Mouse (Mus musculus) limb, embryonic 11.5 days (tissue): Measurements from ENCODE around the gene Efcab14. TPM values are rescaled to one million over a fixed set of nuclear protein-coding genes. Genes with fewer than 3 reads are reported as not detected.

ENCODE experiments used
- ATAC-seq: fragments of 200-750 bp; cut with Nextera tagmentation; 2 replicates; pipeline ENCODE4 v1.8.0; 2017; ENCODE audit warnings: low read depth; ENCODE audit not compliant: insufficient number of reproducible peaks, low FRiP score, low TSS enrichment
- DNase-seq: peaks from one replicate; pipeline ENCODE4 v3.0.0-alpha.2; 2015; ENCODE audit warnings: low spot score
- H3K27ac ChIP-seq: fragments of 300-500 bp; sonication (generic); replicated peaks from 2 replicates; pipeline ENCODE4 v1.5.1; 2014; ENCODE audit warnings: low read depth, mild to moderate bottlenecking, low read length
- H3K27me3 ChIP-seq: fragments of 300-500 bp; sonication (generic); 2 replicates; pipeline ENCODE4 v1.6.1; 2014; ENCODE audit warnings: mild to moderate bottlenecking, low read length, mixed read lengths; ENCODE audit not compliant: control insufficient read depth, insufficient read depth
- H3K36me3 ChIP-seq: fragments of 300-500 bp; sonication (generic); 2 replicates; pipeline ENCODE4 v1.6.1; 2014; ENCODE audit warnings: mild to moderate bottlenecking, low read length, moderate library complexity, mixed read lengths; ENCODE audit not compliant: control insufficient read depth, insufficient read depth
- H3K4me1 ChIP-seq: fragments of 300-500 bp; sonication (generic); 2 replicates; pipeline ENCODE4 v1.6.1; 2014; ENCODE audit warnings: low read length, mixed read lengths; ENCODE audit not compliant: control insufficient read depth, insufficient read depth
- H3K4me2 ChIP-seq: fragments of 300-500 bp; sonication (generic); 2 replicates; pipeline ENCODE4 v1.6.1; 2014; ENCODE audit warnings: low read depth, mild to moderate bottlenecking, moderate library complexity; ENCODE audit not compliant: severe bottlenecking
- H3K4me3 ChIP-seq: fragments of 300-500 bp; sonication (generic); 2 replicates; pipeline ENCODE4 v1.5.1; 2014; ENCODE audit warnings: low read depth, low read length
- H3K9ac ChIP-seq: fragments of 300-500 bp; sonication (generic); 2 replicates; pipeline ENCODE4 v1.6.1; 2014; ENCODE audit warnings: mild to moderate bottlenecking, low read length
- H3K9me3 ChIP-seq: fragments of 300-500 bp; sonication (generic); 2 replicates; pipeline ENCODE4 v1.6.1; 2016; ENCODE audit warnings: low read length; ENCODE audit not compliant: control insufficient read depth
- whole genome bisulfite sequencing: fragments of 180-500 bp; shearing (Covaris S2); extraction: QIAGEN DNeasy Blood & Tissue Kit; methylation state at CpG from one replicate; pipeline ENCODE4 v1.1.7; 2014; 5-methylcytosine and 5-hydroxymethylcytosine counted together
- polyA plus RNA-seq: library from polyadenylated mRNA; unstranded; fragments of >200 nt; fragmentation: Nextera tagmentation; extraction: Ambion mirVana; gene quantifications from 2 replicates; pipeline ENCODE4 v1.2.1, GENCODE M21; 2014

Efcab14 gene
- polyA plus RNA-seq, 1 experiment from 2014 or later = 44.3 TPM

DNA sequence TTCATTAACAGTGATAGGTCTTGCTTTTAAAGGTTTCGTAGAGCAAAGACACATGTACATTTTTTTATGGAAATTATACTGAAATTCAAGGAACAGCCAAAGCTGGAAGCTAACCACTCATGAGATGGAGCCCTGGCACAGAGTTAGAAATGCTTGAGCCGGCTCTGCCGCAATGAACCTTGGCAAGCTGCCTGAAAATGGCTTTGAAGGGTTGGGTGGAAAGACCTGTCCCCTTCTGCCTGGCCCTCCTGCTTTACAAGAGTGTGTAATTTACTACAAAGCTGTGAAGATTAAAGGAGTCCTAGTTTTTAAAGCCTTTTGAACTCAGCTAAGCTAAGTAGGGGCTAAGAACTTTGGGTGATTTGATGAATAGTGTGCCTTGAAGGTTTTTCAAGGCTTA lies 23.7 kb downstream of the Efcab14 start:
- Histone ChIP-seq H3K4me3 (no peak overlapping the region), H3K36me3 (peaks cover 7% of the 10 kb centered on the region; the same call in 1 of the 2 replicates), H3K27me3 (no peaks in the 10 kb centered on the region), H3K9me3 (no peaks in the 10 kb centered on the region), H3K27ac (no peak overlapping the region), H3K4me2 (no peak overlapping the region), H3K4me1 (no peaks in the 10 kb centered on the region), H3K9ac (no peak overlapping the region)
- ATAC-seq (no peak), DNase-seq (no peak)
- 44% methylated on average over 3 of the region's 3 CpGs for WGBS

DNA sequence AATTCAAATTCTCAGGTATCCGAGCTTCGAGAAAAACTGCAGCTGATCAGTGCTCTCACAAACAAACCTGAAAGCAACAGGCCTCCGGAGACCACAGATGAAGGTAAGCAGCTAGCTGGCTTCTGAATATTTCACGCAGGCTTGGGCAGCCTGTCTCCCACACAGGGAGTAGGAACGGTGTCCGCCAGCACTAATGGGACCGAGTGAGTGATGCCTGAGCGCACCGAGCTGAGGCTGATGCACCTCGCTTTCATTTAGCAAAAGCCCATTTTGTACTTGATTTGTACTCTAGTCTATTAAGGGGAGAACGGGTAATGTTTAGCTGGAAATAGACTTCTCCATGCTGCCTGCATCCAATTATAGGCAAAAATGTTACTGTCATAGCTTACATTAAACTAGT lies 27.0 kb downstream of the Efcab14 start:
- H3K27ac ChIP-seq = no peak overlapping the region
- H3K9me3 ChIP-seq = no peaks in the 10 kb centered on the region
- no peak for DNase-seq
- no peak overlapping the region for H3K4me3 ChIP-seq
- H3K36me3 ChIP-seq = peaks cover 3% of the 10 kb centered on the region; the same call in 1 of the 2 replicates
- H3K4me2 ChIP-seq = no peak overlapping the region
- H3K4me1 ChIP-seq = no peaks in the 10 kb centered on the region
- 92% methylated on average over 11 of the region's 11 CpGs for WGBS
- no peak overlapping the region for H3K9ac ChIP-seq
- no peak for ATAC-seq
- no peaks in the 10 kb centered on the region for H3K27me3 ChIP-seq

DNA sequence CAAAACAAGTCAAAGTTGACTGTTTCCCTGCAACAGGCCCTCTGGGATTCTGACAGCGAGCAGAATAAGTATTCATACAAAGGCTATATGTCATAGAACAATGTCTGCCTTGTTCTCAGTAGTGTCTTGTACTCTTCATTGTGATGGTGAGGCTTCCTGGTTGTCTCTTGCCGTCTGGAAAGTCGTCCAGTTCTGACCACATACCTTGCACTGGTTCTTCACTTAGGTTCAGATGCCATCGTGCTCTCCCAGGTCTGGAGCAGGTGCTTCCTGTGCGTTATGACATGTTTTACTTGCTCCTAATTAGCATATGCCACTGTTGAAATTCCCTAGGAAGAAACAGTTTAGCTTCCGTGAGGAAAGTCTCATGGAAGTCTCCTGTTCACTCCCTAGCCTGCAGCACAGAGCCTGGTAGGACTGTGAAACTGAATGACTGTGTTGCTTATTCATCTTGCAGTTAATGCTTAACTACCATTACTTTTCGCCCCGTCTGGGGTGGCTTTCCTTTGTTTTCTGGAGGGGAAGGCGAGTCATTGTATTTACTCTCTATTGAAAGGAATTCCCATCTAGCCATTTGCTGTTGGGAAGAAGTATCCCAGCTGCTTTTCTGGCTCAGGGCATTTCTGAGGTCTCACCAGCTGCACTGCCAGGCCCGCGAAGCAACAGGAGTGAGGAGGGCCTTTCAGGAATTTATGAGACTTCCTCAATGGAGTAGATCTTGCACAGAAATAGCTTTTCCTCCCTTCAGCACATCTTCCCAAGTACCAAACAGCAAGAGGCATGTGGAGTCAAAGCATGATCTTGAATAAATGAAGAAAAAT lies 30.3 kb downstream of the Efcab14 start:
- H3K9ac ChIP-seq = no peak overlapping the region
- ATAC-seq (no peak), DNase-seq (no peak)
- WGBS = 83% methylated on average over 11 of the region's 11 CpGs
- no peak overlapping the region for H3K27ac ChIP-seq
- no peaks in the 10 kb centered on the region for H3K9me3 ChIP-seq
- H3K36me3 ChIP-seq = peaks cover 2% of the 10 kb centered on the region; the same call in 1 of the 2 replicates
- no peaks in the 10 kb centered on the region for H3K4me1 ChIP-seq
- H3K4me2 ChIP-seq = no peak overlapping the region
- no peak overlapping the region for H3K4me3 ChIP-seq
- no peaks in the 10 kb centered on the region for H3K27me3 ChIP-seq

DNA sequence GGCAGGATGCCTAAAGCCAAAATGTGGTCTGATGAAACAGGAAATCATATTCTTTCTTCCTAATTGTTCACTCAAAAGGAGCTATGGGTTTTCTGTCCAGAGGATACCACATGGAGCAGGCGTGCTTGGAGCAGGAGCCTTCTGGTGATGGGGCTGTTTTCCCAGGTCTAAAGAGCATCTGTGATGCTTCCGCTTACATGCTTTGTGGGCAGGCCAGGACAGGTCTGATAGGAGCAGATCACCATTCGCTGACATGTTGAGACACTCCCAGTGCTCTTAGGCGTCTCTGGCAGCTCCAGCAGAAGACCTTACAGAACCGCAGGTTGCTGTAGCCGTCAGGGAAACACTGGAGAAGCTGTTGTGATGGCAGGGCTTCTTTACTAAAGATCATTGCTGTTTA lies 37.5 kb downstream of the Efcab14 start:
- Histone ChIP-seq H3K36me3 (no peaks in the 10 kb centered on the region), H3K4me2 (no peak overlapping the region), H3K9me3 (no peaks in the 10 kb centered on the region), H3K27ac (no peak overlapping the region), H3K9ac (no peak overlapping the region), H3K4me1 (no peaks in the 10 kb centered on the region), H3K27me3 (no peaks in the 10 kb centered on the region), H3K4me3 (no peak overlapping the region)
- ATAC-seq (no peak), DNase-seq (no peak)
- WGBS = 83% methylated on average over 6 of the region's 6 CpGs

DNA sequence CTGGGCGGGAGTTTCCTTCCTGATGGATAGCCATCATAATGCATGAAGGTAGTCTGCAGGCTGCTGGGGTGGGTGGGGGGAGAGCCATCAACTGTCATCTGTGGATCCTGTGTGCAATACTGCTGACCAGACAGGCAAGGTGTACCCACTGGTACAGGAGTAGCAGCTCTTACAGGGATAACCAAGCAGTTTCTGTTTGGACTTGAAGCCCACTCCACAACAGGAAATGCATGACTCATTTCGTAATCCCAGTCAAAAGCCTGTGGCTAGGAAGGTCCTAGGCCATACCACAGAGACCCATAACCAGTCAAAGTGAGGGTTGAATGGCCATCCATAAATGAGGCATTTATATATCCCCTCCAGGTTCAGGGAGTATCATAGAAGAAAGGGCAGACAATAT lies 40.1 kb downstream of the Efcab14 start:
- no peaks in the 10 kb centered on the region for H3K36me3 ChIP-seq
- no peak overlapping the region for H3K27ac ChIP-seq
- WGBS = 88% methylated on average over 2 of the region's 2 CpGs
- H3K9me3 ChIP-seq = no peaks in the 10 kb centered on the region
- ATAC-seq = no peak
- no peaks in the 10 kb centered on the region for H3K4me1 ChIP-seq
- no peak overlapping the region for H3K4me2 ChIP-seq
- no peak overlapping the region for H3K9ac ChIP-seq
- H3K27me3 ChIP-seq = no peaks in the 10 kb centered on the region
- no peak overlapping the region for H3K4me3 ChIP-seq
- DNase-seq = no peak

DNA sequence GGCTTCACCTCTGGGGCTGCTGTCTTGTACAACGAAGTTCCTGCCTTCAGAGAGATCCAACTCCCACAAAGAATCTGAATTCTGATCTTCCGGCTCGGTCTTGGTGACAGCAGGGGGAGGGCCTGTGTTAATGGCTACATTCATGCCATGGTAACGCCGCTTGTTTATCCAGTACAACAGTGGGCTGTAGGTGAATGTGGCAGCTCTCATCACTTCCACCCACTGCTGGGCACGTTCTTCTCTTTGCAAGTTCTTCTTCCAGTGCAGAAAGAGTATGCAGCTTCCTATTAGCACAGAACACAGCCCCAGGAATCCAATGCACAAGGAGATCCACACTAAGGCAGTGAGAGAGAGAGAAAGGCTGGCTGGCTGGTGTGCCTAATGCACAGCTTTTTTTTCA lies 42.7 kb downstream of the Efcab14 start:
- Histone ChIP-seq H3K27ac (no peak overlapping the region), H3K36me3 (no peaks in the 10 kb centered on the region), H3K4me3 (no peak overlapping the region), H3K4me1 (no peaks in the 10 kb centered on the region), H3K9ac (no peak overlapping the region), H3K9me3 (no peaks in the 10 kb centered on the region), H3K27me3 (no peaks in the 10 kb centered on the region), H3K4me2 (no peak overlapping the region)
- ATAC-seq = no peak
- no peak for DNase-seq
- WGBS = 65% methylated on average over 6 of the region's 6 CpGs

DNA sequence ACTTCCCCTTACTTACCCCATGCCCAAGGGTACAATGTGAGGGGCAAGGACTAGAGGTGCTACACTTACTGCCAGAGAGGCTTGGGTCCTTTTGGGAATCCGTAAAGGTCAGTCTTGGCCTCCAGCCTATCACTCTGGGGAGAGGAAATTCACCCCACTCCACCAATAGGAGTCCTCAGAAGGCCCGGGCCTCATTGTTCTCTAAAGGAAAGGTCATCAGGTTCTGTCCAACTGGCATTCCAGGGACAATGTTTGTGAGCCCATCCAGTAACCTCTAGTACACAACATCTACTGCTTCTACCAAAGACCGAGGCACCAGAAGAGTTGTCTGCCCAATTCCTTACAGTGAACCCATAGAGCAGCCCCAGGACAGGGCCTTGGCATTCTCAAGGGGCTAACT lies 43.4 kb downstream of the Efcab14 start, which contains the start of gene Tex38:
Tex38 (minus strand) TSS at position 101 of the 400 bp plus-strand sequence.
- H3K4me2 ChIP-seq = no peak within 1 kb of the TSS
- 0 out of 2 replicates have a peak, but pooled peaks cover 4% of the 10 kb centered on the region for H3K4me1 ChIP-seq
- H3K9ac ChIP-seq = no peak within 1 kb of the TSS
- H3K9me3 ChIP-seq = no peaks in the 10 kb centered on the region
- WGBS = 88% methylated on average over 3 of the region's 3 CpGs
- H3K27me3 ChIP-seq = no peaks in the 10 kb centered on the region
- ATAC-seq = no peak
- H3K4me3 ChIP-seq = no peak within 1 kb of the TSS
- H3K36me3 ChIP-seq = no peaks in the 10 kb centered on the region
- no peak for DNase-seq
- no peak within 1 kb of the TSS for H3K27ac ChIP-seq

DNA sequence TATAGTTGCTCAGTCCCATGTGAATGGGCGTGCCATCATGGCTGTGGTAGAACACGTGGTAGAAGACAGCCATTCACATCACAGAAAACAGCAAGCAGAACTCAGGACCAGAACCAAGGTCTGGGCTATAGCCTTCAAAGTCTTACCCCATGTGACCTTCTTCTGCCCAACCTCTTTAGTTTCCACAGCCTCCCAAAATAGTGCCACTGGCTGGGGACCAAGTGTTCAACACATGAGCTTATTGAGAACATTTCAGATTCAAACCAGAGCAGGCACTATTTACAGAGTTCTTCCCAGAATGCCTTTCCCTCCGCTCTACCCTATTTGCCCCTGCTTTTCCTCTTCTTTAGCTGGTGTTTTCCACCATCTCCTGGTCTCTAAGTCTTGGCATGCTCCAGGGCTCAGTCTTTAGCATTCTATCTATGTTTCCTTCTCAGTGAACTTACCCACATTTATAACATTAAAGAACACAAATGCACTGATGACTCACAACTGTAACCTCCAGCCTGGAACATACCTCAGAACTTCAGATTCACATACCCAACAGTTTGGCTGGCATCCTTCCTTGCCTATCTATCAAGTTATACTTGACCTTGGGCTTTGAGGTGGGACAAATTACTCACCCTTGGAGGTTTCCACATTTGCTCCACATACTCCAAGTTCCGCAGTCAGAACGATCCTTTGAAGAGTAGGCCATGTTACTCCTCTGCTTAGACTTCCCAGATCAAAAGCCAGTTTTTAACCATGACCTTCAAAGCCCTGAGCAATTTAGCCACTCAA lies 44.7 kb downstream of the Efcab14 start:
- 0 out of 2 replicates have a peak, but pooled peaks cover 4% of the 10 kb centered on the region for H3K4me1 ChIP-seq
- no peaks in the 10 kb centered on the region for H3K27me3 ChIP-seq
- DNase-seq (no peak), ATAC-seq (no peak)
- WGBS = 90% methylated on average over 5 of the region's 5 CpGs
- no peaks in the 10 kb centered on the region for H3K36me3 ChIP-seq
- H3K4me2 ChIP-seq = no peak overlapping the region
- no peaks in the 10 kb centered on the region for H3K9me3 ChIP-seq
- no peak overlapping the region for H3K4me3 ChIP-seq
- no peak overlapping the region for H3K27ac ChIP-seq
- H3K9ac ChIP-seq = no peak overlapping the region
